Mouse (Mus musculus) erythroblast, embryonic 14.5 days (primary cell): Measurements from ENCODE around the gene Trabd.

Source experiments
- GATA1 ChIP-seq: IDR thresholded peaks from 2 replicates; pipeline ENCODE4 v1.6.1; 2012; ENCODE audit warnings: low read length, inconsistent platforms, mixed read lengths
- TAL1 ChIP-seq: IDR thresholded peaks from 3 replicates; pipeline ENCODE4 v1.6.1; 2012; ENCODE audit warnings: low read length, inconsistent platforms, mixed read lengths

DNA sequence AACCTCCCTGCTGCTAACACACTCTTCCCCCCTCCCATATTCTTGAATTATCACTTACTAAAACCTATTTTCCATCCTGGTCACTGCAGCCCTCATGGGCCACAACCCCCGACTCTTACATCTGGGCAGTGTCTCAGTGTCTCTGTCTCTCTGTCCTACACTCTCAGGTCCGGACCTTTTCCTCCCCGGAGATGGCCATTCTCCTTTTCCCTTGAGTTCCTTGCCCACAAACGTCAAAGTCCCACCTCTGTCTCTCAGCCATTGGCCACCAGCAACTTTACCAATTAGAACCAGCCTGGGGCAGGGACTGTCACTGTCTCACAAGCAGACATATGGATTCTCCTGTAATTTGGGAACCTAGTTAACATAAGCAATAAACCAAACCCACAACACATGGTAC, 28.6 kb upstream of the Trabd start:
- TF ChIP-seq TAL1 (no peak), GATA1 (no peak)
